Mouse (Mus musculus) heart, postnatal 0 days (tissue): ENCODE results near the gene Atxn7l1. TPM values are rescaled to one million over a fixed set of nuclear protein-coding genes. Genes with fewer than 3 reads are reported as not detected.

Experiments
- ATAC-seq: fragments of 200-750 bp; cut with Nextera tagmentation; 2 replicates; pipeline ENCODE4 v1.8.0; 2017; ENCODE audit warnings: low read depth, moderate number of reproducible peaks, moderate library complexity; ENCODE audit not compliant: insufficient read depth
- DNase-seq: peaks from one replicate; pipeline ENCODE4 v3.0.0-alpha.2; 2016; ENCODE audit warnings: low spot score
- H3K27ac ChIP-seq: fragments of 300-500 bp; sonication (generic); 2 replicates; pipeline ENCODE4 v1.5.1; 2014; ENCODE audit warnings: low read depth, mild to moderate bottlenecking
- H3K27me3 ChIP-seq: fragments of 300-500 bp; sonication (generic); 2 replicates; pipeline ENCODE4 v1.6.1; 2014; ENCODE audit warnings: low read length, mixed read lengths; ENCODE audit not compliant: control insufficient read depth, insufficient read depth
- H3K36me3 ChIP-seq: fragments of 300-500 bp; sonication (generic); replicated peaks from 2 replicates; pipeline ENCODE4 v1.6.1; 2014; ENCODE audit warnings: low read length, mixed read lengths; ENCODE audit not compliant: control insufficient read depth, insufficient read depth
- H3K4me1 ChIP-seq: fragments of 300-500 bp; sonication (generic); 2 replicates; pipeline ENCODE4 v1.6.1; 2014; ENCODE audit warnings: antibody characterized with exemption; ENCODE audit not compliant: control insufficient read depth, insufficient read depth
- H3K4me2 ChIP-seq: fragments of 300-500 bp; sonication (generic); 2 replicates; pipeline ENCODE4 v1.6.1; 2014; ENCODE audit warnings: low read depth, mild to moderate bottlenecking, low read length, moderate library complexity
- H3K4me3 ChIP-seq: fragments of 300-500 bp; sonication (generic); 2 replicates; pipeline ENCODE4 v1.5.1; 2014; ENCODE audit warnings: low read depth, low read length
- H3K9ac ChIP-seq: fragments of 300-500 bp; sonication (generic); replicated peaks from 2 replicates; pipeline ENCODE4 v1.6.1; 2014; ENCODE audit warnings: low read depth, low read length, mixed read lengths
- H3K9me3 ChIP-seq: fragments of 300-500 bp; sonication (generic); replicated peaks from 2 replicates; pipeline ENCODE4 v1.6.1; 2016; ENCODE audit warnings: low read length; ENCODE audit not compliant: control insufficient read depth
- CTCF ChIP-seq: IDR thresholded peaks from 2 replicates; pipeline ENCODE4 v1.5.1; 2016; ENCODE audit warnings: antibody characterized with exemption, control low read depth, low read depth
- EP300 ChIP-seq: IDR thresholded peaks from 2 replicates; pipeline ENCODE4 v1.6.1; 2016; ENCODE audit warnings: antibody characterized with exemption, low read depth
- WGBS: fragments of 180-500 bp; shearing (Covaris S2); extraction: QIAGEN DNeasy Blood & Tissue Kit; methylation state at CpG from one replicate; pipeline ENCODE4 v1.1.7; 2014; 5-methylcytosine and 5-hydroxymethylcytosine counted together
- polyA plus RNA-seq: library from polyadenylated mRNA; unstranded; fragments of >200 nt; fragmentation: Nextera tagmentation; extraction: Ambion mirVana; gene quantifications from 2 replicates; pipeline ENCODE4 v1.2.1, GENCODE M21; 2015
- total RNA-seq: library from RNA; depleted of rRNA; stranded (reverse); fragments of >200 nt; gene quantifications from 2 replicates; pipeline ENCODE4 v1.2.3, GENCODE M21; 2014; ENCODE audit warnings: low replicate concordance

Atxn7l1 gene
- total and polyA plus RNA-seq, 2 experiments from 2014 or later: 4.5 to 11.1 TPM

DNA sequence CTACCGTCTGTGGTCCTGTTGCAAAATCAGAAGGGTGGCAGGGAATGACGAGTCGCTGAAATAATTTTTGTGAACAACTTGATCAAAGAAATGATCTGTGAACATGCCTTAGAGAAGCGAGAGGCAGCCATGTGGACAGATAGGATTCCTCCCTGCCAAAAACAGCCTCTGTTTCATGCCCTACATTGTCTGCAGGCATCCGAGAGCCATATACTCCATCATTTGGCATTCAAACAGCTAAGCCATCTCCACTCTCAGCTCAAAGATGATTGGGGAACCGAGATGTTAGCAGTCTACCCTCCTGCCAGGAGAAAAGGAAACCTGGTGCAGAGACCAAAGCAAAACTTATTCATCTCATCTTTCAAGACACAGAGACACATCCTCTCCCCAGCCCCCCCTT is 193.2 kb downstream of the Atxn7l1 start:
- H3K4me3 ChIP-seq: no peak overlapping the region
- DNase-seq: no peak
- no peak overlapping the region for H3K4me2 ChIP-seq
- H3K27me3 ChIP-seq: no peaks in the 10 kb centered on the region
- peaks cover 4% of the 10 kb centered on the region for H3K4me1 ChIP-seq
- no peak for ATAC-seq
- H3K27ac ChIP-seq: no peak overlapping the region
- H3K36me3 ChIP-seq: no peaks in the 10 kb centered on the region
- no peak overlapping the region for H3K9ac ChIP-seq
- TF ChIP-seq CTCF: no peak
- TF ChIP-seq EP300: no peak
- 86% methylated on average over 6 of the region's 6 CpGs for WGBS
- H3K9me3 ChIP-seq: no peaks in the 10 kb centered on the region

DNA sequence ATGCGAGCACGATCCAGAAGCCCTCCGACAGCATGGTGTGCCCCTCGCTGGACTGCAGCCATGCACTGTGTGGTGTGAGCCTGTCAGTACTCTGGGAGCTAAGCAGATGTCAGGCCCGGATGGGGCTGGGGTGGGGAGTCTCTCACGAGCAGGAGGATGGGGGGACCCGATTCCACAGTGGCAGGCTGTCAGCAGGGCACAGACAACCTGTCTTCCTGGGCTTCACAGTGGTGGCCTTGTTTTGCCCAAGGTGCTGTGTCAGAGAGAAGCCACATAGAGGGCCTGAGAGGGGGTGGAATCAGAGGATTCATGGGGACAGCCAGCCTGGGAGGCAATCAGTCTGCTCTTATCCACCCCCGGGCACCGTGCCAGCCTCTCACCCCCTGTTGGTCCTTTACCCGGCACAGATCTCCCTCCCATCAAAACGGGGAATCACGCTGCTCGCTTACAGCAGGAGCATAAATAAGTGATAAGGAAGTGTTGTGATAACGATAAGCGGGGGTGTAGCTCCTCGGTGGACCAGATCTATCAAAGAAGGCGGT is 193.9 kb downstream of the Atxn7l1 start:
- no peak for TF ChIP-seq EP300
- no peak for TF ChIP-seq CTCF
- Histone ChIP-seq H3K27me3 (no peaks in the 10 kb centered on the region), H3K9ac (no peak overlapping the region), H3K4me3 (no peak overlapping the region), H3K27ac (no peak overlapping the region), H3K4me2 (no peak overlapping the region), H3K4me1 (peaks cover 4% of the 10 kb centered on the region), H3K9me3 (no peaks in the 10 kb centered on the region), H3K36me3 (no peaks in the 10 kb centered on the region)
- ATAC-seq: 0 out of 2 replicates have a peak, but pooled peaks have one; percentile 35
- WGBS: 18% methylated on average over 17 of the region's 17 CpGs
- DNase-seq: no peak

DNA sequence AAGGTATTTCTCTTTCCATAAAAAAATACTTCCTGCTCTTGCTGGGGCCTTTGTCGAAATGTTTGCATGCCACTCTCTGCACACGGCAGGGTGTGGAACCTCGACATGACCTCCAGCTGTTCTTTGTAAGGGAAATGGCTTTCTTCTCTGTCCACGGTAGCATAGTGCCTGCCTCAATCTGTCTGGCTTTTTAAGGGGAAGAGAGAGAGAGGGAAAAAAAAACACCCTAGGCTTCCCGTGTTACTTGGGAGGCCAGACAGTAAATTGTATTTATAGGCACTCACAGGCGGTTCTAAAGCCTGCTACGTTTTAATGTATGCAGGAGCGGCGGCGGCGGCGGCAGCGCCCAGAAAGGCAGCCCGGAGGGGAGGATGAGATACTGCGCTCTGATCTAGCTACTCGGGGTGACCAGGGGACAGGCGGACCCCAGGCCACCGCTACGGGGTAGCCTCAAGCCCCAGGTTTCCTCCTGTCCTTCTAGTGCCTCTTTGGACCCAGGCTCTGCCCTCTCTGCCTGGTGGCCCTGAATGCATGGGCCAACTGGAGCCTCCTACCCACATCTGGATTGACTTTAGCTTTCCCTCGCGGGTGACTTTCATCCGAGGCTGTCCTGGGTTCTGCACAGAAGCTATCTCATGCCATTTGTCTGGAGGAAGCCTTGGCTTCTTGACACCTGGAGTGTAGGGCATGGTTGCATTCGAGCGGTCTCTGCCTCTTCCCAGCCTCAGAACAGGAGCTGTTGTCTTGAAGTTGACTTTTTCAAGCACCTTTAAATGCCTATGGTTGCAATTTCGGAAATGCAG is 197.7 kb downstream of the Atxn7l1 start:
- Histone ChIP-seq H3K4me3 (no peak overlapping the region), H3K4me2 (no peak overlapping the region), H3K27ac (no peak overlapping the region), H3K36me3 (peaks cover 11% of the 10 kb centered on the region; the same call in 1 of the 2 replicates), H3K27me3 (no peaks in the 10 kb centered on the region), H3K9me3 (no peaks in the 10 kb centered on the region), H3K4me1 (peaks cover 4% of the 10 kb centered on the region), H3K9ac (no peak overlapping the region)
- 26% methylated on average over 25 of the region's 25 CpGs for WGBS
- DNase-seq: no peak
- TF ChIP-seq EP300 (no peak), CTCF (no peak)
- ATAC-seq: no peak

DNA sequence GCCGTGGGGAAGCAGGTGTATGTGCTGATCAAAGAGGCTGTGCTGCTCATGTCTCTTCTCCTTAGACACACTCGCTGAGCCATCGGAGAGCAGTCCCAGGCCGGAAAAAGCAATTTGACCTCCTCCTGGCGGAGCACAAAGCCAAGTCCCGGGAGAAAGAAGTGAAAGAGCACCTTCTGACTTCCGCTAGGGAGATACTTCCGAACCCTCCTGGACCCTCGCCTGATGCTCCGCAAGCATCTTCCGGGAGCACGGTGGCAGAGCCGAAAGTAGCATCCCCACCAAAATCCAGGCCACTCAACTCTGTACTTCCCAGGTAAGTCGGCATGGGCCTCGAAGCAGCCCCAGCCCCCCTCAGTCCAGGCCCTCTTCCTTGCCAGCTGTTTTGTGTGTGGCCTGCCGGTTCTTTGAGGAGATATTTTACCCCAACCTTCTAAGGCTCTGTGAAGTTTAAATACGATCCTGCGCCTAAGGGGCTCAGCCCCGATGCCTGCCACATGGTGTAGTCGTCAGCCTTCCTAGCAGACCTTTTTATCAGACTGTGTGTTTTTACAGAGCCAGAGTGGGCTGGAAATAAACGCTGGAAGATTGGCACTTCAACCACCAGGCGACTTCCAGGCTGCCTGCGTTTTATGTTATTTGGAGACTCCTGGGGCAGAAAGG is 198.4 kb downstream of the Atxn7l1 start:
- Histone ChIP-seq H3K4me1 (peaks cover 4% of the 10 kb centered on the region), H3K27me3 (no peaks in the 10 kb centered on the region), H3K9me3 (no peaks in the 10 kb centered on the region), H3K36me3 (peaks cover 15% of the 10 kb centered on the region; the same call in 1 of the 2 replicates), H3K27ac (no peak overlapping the region), H3K4me2 (no peak overlapping the region), H3K9ac (no peak overlapping the region), H3K4me3 (no peak overlapping the region)
- 40% methylated on average over 23 of the region's 23 CpGs for WGBS
- ATAC-seq: no peak; the same call in 1 of the 2 replicates
- no peak for TF ChIP-seq EP300
- TF ChIP-seq CTCF: no peak
- peak; percentile 25 for DNase-seq

DNA sequence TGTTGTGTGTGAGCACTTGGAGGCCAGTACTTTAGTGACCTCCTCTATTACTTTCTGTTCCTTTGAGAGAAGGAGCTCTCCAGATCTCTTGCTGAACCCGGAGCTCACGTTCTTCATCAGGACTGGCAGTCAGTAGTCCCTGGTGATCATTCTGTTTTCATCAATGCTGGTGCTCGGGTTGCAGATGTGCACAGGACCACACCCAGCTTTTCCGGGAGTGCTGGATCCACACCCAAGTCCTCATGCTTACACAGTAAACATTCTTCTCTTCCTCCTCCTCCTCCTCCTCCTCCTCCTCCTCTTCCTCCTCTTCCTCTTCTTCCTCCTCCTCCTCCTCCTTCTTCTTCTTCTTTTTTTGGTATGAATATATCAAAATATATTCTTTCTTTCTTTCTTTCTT is 205.2 kb downstream of the Atxn7l1 start:
- no peak for DNase-seq
- no peak overlapping the region for H3K9ac ChIP-seq
- ATAC-seq: no peak
- no peak overlapping the region for H3K4me3 ChIP-seq
- H3K36me3 ChIP-seq: peaks cover 15% of the 10 kb centered on the region; the same call in 1 of the 2 replicates
- no peaks in the 10 kb centered on the region for H3K27me3 ChIP-seq
- H3K27ac ChIP-seq: no peak overlapping the region
- H3K9me3 ChIP-seq: no peaks in the 10 kb centered on the region
- WGBS: 59% methylated on average over 4 of the region's 4 CpGs
- no peak overlapping the region for H3K4me2 ChIP-seq
- TF ChIP-seq EP300 (no peak), CTCF (no peak)
- H3K4me1 ChIP-seq: no peaks in the 10 kb centered on the region
